Mouse (Mus musculus) heart, embryonic 13.5 days (tissue): ENCODE measurements around the gene Kat2b. TPM values are rescaled to one million over a fixed set of nuclear protein-coding genes. Genes with fewer than 3 reads are reported as not detected.
A peak's percentile ranks its signal among the peaks of the same experiment; 100 is the strongest.
"Not testable (repeated sequence)": the region's sequence is repeated elsewhere in the genome, so short reads cannot be mapped to it uniquely, and the experiment has no call there.

Source experiments
- ATAC-seq: fragments of 200-750 bp; cut with Nextera tagmentation; 2 replicates; pipeline ENCODE4 v1.8.0; 2017; ENCODE audit warnings: moderate TSS enrichment; ENCODE audit not compliant: insufficient number of reproducible peaks, low FRiP score, low TSS enrichment; ENCODE audit errors: extremely low read depth
- H3K27ac ChIP-seq: fragments of 300-500 bp; sonication (generic); replicated peaks from 2 replicates; pipeline ENCODE4 v1.5.1; 2015; ENCODE audit warnings: moderate library complexity, mild to moderate bottlenecking, inconsistent platforms
- H3K27me3 ChIP-seq: fragments of 300-500 bp; sonication (generic); replicated peaks from 2 replicates; pipeline ENCODE4 v1.6.1; 2015; ENCODE audit warnings: mild to moderate bottlenecking, inconsistent platforms
- H3K36me3 ChIP-seq: fragments of 300-500 bp; sonication (generic); 2 replicates; pipeline ENCODE4 v1.6.1; 2015; ENCODE audit warnings: mild to moderate bottlenecking, inconsistent platforms
- H3K4me1 ChIP-seq: fragments of 300-500 bp; sonication (generic); 2 replicates; pipeline ENCODE4 v1.6.1; 2015; ENCODE audit warnings: inconsistent platforms
- H3K4me2 ChIP-seq: fragments of 300-500 bp; sonication (generic); 2 replicates; pipeline ENCODE4 v1.6.1; 2015; ENCODE audit warnings: inconsistent platforms, mild to moderate bottlenecking, moderate library complexity
- H3K4me3 ChIP-seq: fragments of 300-500 bp; sonication (generic); 2 replicates; pipeline ENCODE4 v1.5.1; 2015; ENCODE audit warnings: moderate library complexity, mild to moderate bottlenecking, inconsistent platforms
- H3K9ac ChIP-seq: fragments of 300-500 bp; sonication (generic); 2 replicates; pipeline ENCODE4 v1.6.1; 2015; ENCODE audit warnings: inconsistent platforms, mild to moderate bottlenecking, moderate library complexity
- H3K9me3 ChIP-seq: fragments of 300-500 bp; sonication (generic); 2 replicates; pipeline ENCODE4 v1.6.1; 2016; ENCODE audit warnings: inconsistent platforms
- WGBS: fragments of 180-500 bp; shearing (Covaris S2); methylation state at CpG from one replicate; pipeline ENCODE4 v1.1.7; 2015; ENCODE audit warnings: mixed read lengths; 5-methylcytosine and 5-hydroxymethylcytosine counted together
- polyA plus RNA-seq: library from polyadenylated mRNA; unstranded; fragments of >200 nt; fragmentation: Nextera tagmentation; extraction: Ambion mirVana; gene quantifications from 2 replicates; pipeline ENCODE4 v1.2.1, GENCODE M21; 2015

Gene Kat2b
- 7.4 and 8.1 TPM in 2 replicates for polyA plus RNA-seq

DNA sequence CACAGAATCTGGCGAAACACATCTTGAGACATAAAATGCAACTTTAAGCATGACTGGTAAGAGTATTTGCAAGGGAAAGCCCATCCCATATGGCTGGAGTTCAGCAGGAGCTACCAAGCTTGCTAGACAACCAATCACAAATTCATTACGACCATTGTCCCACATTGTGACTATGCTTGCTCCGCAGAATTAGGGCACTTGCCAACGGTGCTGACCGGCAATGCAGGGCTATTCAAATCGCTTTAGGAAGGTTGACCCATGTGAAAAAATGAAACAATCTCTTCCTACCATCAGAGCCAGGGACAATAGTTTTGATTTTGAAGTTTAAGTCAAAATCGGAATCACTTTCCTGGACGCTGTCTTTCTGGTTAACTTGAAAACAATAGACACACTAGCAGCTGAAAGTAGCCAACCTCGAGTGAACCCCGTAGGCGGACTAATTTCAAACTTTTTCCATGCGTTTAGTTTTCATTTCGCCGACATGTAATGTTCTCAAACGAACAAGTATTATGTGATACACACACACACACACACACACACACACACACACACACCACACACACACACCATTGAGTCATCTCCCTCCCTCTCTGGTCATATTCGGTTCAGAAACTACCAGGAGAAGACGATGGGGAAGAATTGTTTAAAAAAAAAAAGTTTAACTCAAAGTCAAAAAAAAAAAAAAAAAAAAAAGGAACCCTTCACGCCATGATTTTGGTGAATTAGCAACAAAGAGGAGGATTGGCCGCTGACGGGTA, at the start of gene Kat2b:
TSS of gene Kat2b (plus strand) at position 701 of the 758 bp plus-strand sequence.
- H3K9me3 ChIP-seq: no peaks in the 10 kb centered on the region
- H3K4me2 ChIP-seq: peak within 1 kb of the TSS; percentile 97
- peak within 1 kb of the TSS; percentile 97 for H3K9ac ChIP-seq
- H3K36me3 ChIP-seq: no peaks in the 10 kb centered on the region
- no peaks in the 10 kb centered on the region for H3K27me3 ChIP-seq
- peaks cover 32% of the 10 kb centered on the region for H3K4me1 ChIP-seq
- peak within 1 kb of the TSS; percentile 99 for H3K27ac ChIP-seq
- H3K4me3 ChIP-seq: peak within 1 kb of the TSS; percentile 91
- 3% methylated on average over 20 of the region's 20 CpGs for WGBS
- no peak for ATAC-seq

DNA sequence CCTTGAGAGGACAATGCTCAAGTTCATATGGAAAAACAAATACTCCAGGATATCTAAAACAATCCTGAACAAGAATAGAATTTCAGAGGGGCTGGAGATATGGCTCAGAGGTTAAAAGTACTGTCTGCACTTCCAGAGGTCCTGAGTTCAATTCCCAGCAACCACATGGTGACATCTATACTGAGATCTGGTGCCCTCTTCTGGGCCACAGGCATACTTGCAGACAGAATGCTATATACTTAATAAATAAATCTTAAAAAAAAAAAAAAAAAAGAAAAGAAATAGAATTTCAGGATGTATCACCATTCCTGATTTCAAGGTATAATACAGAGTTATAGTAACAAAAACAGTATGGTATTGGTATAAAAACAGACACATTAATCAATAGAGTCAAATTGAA, 47.3 kb upstream of the Kat2b start:
- H3K27ac ChIP-seq: no peak overlapping the region
- H3K9ac ChIP-seq: no peak overlapping the region
- no peak overlapping the region for H3K4me2 ChIP-seq
- ATAC-seq: no peak
- no peaks in the 10 kb centered on the region for H3K9me3 ChIP-seq
- no peak overlapping the region for H3K4me3 ChIP-seq
- H3K36me3 ChIP-seq: peaks cover 16% of the 10 kb centered on the region
- H3K27me3 ChIP-seq: no peaks in the 10 kb centered on the region
- peaks cover under 1% of the 10 kb centered on the region; the same call in 1 of the 2 replicates for H3K4me1 ChIP-seq

DNA sequence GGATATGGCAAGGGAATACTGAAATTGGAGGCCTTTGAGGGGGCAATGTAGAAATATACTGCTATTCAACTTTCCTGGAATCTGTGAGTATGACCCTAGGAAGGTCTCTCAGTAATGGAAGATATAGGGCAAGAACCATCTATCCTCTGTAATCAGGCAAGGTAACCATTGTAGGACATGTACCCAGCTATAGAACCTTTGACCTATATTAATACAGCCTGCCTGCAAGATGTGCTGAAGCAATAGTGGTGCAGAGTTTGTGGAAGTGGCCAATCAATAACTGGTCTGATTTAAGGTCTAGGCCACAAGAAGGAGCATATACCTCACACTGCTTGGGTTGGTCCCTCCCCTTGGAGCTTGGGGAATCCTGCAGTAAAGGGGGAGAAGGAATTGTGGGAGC, 46.2 kb upstream of the Kat2b start:
- Histone ChIP-seq H3K9ac (no peak overlapping the region), H3K4me3 (no peak overlapping the region), H3K4me2 (no peak overlapping the region), H3K4me1 (no peaks in the 10 kb centered on the region), H3K9me3 (no peaks in the 10 kb centered on the region), H3K27me3 (no peaks in the 10 kb centered on the region), H3K27ac (no peak overlapping the region), H3K36me3 (peaks cover 9% of the 10 kb centered on the region)
- ATAC-seq: no peak

DNA sequence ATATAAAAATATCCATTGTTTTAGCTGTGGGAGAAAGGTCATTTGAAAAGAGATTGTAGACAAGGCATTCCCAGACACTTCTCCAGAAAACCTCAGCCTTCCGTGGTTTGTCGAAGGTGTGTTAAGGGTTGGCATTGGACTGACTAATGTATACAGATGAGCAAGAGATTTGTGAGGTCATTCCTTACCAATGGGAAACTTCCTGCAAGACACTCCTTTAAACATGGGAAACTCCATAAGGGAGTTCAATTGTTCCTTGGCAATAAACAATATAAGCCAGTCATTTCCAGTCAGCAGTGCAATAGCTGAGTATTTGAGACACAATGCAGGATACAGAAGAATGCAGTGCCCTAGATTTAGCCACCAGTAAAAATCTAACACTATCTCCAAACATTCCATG, 38.6 kb upstream of the Kat2b start:
- Histone ChIP-seq H3K27ac (peak overlapping the region; percentile 58; the same call in 1 of the 2 replicates), H3K4me3 (no peak overlapping the region), H3K4me2 (no peak overlapping the region), H3K27me3 (no peaks in the 10 kb centered on the region), H3K9me3 (no peaks in the 10 kb centered on the region), H3K4me1 (peaks cover 16% of the 10 kb centered on the region), H3K9ac (no peak overlapping the region), H3K36me3 (no peaks in the 10 kb centered on the region)
- WGBS: 69% methylated on average over 2 of the region's 2 CpGs
- ATAC-seq: no peak

DNA sequence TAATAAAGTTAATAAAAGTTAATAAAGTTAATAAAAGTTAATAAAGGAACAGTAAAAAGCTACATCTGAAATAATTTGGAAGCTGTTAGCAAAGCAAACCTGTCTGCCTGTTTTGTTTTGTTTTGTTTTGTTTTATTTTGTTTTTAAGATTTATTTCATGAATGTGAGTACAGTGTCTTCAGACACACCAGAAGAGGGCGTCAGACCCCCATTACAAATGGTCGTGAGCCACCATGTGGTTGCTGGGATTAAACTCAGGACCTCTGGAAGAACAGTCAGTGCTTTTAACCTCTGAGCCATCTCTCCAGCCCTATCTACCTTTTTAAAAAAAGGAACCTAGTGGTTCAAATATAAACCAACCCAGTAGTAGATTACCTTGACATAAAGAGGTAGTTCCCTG, 35.5 kb upstream of the Kat2b start:
- Histone ChIP-seq H3K36me3 (no peaks in the 10 kb centered on the region), H3K27me3 (no peaks in the 10 kb centered on the region), H3K9me3 (no peaks in the 10 kb centered on the region), H3K4me1 (peaks cover 16% of the 10 kb centered on the region), H3K9ac (no peak overlapping the region), H3K27ac (no peak overlapping the region), H3K4me2 (no peak overlapping the region), H3K4me3 (no peak overlapping the region)
- WGBS: 40% methylated on average over 2 of the region's 2 CpGs
- no peak for ATAC-seq

DNA sequence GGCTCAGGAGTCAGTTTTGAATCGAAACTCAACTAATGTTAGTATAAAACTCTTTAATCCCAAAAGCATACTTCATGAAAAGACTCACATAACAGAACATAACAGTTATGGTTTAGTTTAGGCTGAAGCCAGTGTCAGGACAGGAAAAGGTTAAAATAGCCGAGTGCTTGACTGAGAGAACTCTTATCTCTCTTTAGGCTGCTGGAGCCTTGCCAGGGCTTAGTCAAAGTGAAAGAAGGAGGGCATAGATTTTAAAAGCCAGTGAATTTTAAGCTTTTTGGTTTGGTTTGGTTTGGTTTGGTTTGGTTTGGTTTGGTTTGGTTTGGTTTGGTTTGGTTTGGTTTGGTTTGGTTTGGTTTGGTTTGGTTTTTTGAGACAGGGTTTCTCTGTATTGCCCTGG, 34.2 kb upstream of the Kat2b start:
- Histone ChIP-seq H3K36me3 (no peaks in the 10 kb centered on the region), H3K27ac (no peak overlapping the region), H3K9ac (no peak overlapping the region), H3K4me3 (no peak overlapping the region), H3K9me3 (no peaks in the 10 kb centered on the region), H3K4me2 (no peak overlapping the region), H3K4me1 (peaks cover 16% of the 10 kb centered on the region), H3K27me3 (no peaks in the 10 kb centered on the region)
- 28% methylated on average over 2 of the region's 2 CpGs for WGBS
- no peak for ATAC-seq

DNA sequence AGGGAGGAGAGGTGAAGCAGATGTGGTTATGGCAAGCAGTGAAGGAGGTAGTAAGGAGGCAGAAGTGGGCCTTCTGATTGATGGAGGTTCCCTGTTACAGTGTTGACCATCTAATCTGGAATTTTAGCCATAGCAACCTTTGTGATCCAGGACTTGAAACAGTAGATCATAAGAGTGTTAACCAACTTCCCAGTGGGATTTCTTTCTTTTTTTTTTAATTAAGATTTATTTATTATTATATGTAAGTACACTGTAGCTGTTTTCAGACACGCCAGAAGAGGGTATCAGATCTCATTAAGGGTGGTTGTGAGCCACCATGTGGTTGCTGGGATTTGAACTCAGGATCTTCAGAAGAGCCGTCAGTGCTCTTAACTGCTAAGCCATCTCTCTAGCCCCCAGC, 27.3 kb upstream of the Kat2b start, which contains the start of gene Pp2d1:
TSS of gene Pp2d1 (minus strand) at position 101 of the 400 bp plus-strand sequence.
- H3K36me3 ChIP-seq, H3K27ac ChIP-seq, H3K9me3 ChIP-seq, H3K4me2 ChIP-seq, H3K9ac ChIP-seq, H3K27me3 ChIP-seq, H3K4me1 ChIP-seq, H3K4me3 ChIP-seq, ATAC-seq: not testable (repeated sequence)
- 75% methylated on average over 2 of the region's 2 CpGs for WGBS

DNA sequence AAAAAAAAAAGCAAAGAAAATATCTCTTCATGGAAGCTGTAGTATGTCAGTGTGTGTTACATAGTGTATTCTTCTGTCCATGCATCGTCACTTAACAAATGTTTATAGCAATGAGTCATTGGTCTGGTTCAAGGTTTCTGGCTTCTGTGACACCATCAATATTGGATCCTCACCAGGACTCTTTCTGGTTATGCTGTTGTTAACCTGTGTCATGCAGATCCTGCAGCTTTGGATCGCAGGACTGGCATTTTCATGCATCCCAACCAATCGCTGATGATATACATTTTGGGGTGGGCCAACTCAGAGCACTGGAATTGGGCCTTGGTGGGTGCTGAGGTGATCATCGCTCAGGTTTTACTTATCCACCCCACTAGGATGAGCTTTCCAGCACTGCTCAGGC, 24.1 kb upstream of the Kat2b start:
- no peaks in the 10 kb centered on the region for H3K27me3 ChIP-seq
- H3K4me2 ChIP-seq: no peak overlapping the region
- H3K9me3 ChIP-seq: no peaks in the 10 kb centered on the region
- peaks cover 4% of the 10 kb centered on the region; the same call in 1 of the 2 replicates for H3K4me1 ChIP-seq
- H3K36me3 ChIP-seq: no peaks in the 10 kb centered on the region
- H3K9ac ChIP-seq: no peak overlapping the region
- ATAC-seq: no peak
- H3K27ac ChIP-seq: no peak overlapping the region
- no peak overlapping the region for H3K4me3 ChIP-seq
- WGBS: 80% methylated on average over 4 of the region's 4 CpGs

DNA sequence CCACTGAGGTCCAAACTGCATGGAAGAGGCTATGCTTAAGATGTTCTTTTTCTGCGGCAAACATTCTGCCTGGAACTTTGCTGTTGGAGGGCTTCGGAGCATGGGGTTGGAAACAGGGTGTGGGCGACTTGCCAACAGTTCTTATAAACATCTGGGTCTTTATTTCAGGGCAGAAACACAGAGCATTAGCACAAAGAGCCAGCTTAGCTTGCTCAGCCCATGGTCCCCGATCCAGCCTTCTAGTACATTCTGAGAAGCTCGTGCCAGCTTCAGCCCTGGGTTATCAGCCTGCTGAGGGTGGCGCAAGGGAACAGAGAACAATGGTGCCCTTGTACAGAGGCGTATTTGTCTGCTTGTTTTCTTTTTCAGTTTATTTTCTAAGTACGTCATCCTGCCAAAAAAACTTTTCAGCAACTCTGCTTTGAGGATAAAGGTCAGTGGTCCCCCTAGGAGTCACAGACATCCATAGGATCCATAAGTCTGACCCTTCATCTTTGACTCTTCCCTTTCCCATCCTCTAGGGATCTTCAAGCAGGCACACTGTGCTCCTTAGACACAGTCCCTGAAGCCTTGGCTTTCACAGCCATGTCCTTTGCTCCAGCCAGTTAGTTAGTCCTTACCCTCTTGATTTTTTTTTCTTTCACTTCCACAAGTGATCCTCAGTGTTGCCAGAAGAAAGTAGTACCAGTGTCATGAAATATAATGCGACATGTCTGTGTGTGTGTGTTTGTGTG, 22.9 kb upstream of the Kat2b start:
- Histone ChIP-seq H3K9me3 (no peaks in the 10 kb centered on the region), H3K27me3 (no peaks in the 10 kb centered on the region), H3K4me1 (peaks cover 4% of the 10 kb centered on the region; the same call in 1 of the 2 replicates), H3K9ac (no peak overlapping the region), H3K27ac (peak overlapping the region; percentile 22), H3K36me3 (no peaks in the 10 kb centered on the region), H3K4me2 (no peak overlapping the region), H3K4me3 (no peak overlapping the region)
- no peak for ATAC-seq
- 61% methylated on average over 9 of the region's 9 CpGs for WGBS

DNA sequence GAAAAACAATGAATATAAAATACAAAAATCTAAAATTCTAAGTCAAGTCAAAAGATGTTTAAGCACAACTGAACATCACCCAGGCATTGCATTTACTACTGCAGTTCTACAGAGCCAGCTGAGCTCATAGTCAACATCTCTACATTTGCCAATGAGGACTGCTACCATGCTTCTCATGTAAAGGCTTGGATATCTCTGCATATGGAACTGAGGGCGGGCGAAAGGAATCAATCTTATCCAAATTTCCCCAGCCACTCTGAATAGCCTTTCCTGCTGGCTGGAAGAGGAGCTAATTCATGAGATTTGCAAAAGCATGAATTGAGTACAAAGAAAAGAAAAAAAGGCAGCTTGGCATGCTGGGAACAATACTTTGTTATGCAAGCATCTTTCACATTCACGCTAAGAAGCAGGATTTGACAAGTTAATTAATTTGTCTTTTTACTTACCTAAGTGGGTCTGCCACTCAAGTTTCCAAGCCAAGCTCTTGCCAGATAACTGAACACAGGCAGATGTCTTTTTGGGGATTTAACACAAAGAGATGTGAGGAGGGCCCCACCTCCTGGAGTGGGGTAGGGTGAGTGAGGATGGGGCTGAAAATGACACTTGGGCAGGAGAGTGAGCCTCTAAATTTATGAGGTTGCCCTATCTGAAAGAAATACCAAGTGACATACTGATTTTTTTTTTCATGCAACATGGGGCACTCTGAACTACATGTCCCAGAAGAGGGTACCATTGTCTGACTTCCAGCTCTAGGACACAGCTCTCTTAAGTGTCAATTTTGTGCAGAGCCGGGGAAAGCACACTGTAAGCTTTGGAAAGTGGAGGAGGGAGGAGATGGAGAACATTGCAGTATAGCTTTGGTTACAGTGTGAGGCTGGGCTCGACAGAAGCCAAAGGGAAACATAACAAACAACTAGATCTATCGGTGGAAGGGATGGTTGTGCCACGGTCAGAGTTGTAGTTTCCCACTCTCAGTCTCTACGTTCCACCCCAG, 15.1 kb upstream of the Kat2b start:
- H3K4me1 ChIP-seq: no peaks in the 10 kb centered on the region
- no peak for ATAC-seq
- 75% methylated on average over 8 of the region's 8 CpGs for WGBS

DNA sequence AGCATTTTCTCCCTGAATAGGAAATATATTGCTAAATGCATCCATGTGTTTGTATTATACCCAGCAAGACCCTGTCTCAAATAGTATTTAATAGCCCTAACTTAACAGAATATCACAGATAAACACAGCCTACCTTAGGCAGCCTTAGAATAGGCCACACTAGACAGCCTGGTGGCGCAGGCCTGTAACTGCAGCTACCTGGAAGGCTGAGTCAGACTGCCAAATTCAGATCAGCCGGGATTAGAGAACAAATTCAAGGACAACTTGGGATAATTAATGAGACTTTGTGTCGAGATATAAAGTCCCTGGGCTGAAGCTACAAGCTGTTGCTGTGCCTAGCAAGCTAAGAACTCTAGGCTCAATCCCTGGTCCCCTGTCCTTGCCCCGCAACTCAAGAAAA, 12.6 kb upstream of the Kat2b start:
- H3K27ac ChIP-seq: no peak overlapping the region
- H3K4me1 ChIP-seq: peaks cover 5% of the 10 kb centered on the region; the same call in 1 of the 2 replicates
- no peak overlapping the region for H3K4me2 ChIP-seq
- H3K36me3 ChIP-seq: no peaks in the 10 kb centered on the region
- 64% methylated on average over 4 of the region's 4 CpGs for WGBS
- no peaks in the 10 kb centered on the region for H3K27me3 ChIP-seq
- no peak overlapping the region for H3K9ac ChIP-seq
- H3K4me3 ChIP-seq: no peak overlapping the region
- ATAC-seq: no peak
- peaks cover 7% of the 10 kb centered on the region; the same call in 1 of the 2 replicates for H3K9me3 ChIP-seq

More for the DNA sequence above, 15.1 kb upstream of the Kat2b start:
- Histone ChIP-seq H3K4me3 (no peak overlapping the region), H3K9me3 (peaks cover 7% of the 10 kb centered on the region; the same call in 1 of the 2 replicates), H3K27me3 (no peaks in the 10 kb centered on the region), H3K27ac (no peak overlapping the region), H3K4me2 (no peak overlapping the region), H3K36me3 (no peaks in the 10 kb centered on the region), H3K9ac (no peak overlapping the region)
